Mouse (Mus musculus) central nervous system, embryonic 18 days (tissue): ENCODE measurements around the gene Focad. TPM values are rescaled to one million over a fixed set of nuclear protein-coding genes. Genes with fewer than 3 reads are reported as not detected.

Experiments used
- polyA plus RNA-seq: library from polyadenylated mRNA; depleted of rRNA; stranded (reverse); fragments of >200 nt; gene quantifications from 2 replicates; pipeline ENCODE4 v1.2.3, GENCODE M21; 2012; rRNA removed

Focad gene
- polyA plus RNA-seq, result 29.4 and 32.4 TPM in 2 replicates

DNA sequence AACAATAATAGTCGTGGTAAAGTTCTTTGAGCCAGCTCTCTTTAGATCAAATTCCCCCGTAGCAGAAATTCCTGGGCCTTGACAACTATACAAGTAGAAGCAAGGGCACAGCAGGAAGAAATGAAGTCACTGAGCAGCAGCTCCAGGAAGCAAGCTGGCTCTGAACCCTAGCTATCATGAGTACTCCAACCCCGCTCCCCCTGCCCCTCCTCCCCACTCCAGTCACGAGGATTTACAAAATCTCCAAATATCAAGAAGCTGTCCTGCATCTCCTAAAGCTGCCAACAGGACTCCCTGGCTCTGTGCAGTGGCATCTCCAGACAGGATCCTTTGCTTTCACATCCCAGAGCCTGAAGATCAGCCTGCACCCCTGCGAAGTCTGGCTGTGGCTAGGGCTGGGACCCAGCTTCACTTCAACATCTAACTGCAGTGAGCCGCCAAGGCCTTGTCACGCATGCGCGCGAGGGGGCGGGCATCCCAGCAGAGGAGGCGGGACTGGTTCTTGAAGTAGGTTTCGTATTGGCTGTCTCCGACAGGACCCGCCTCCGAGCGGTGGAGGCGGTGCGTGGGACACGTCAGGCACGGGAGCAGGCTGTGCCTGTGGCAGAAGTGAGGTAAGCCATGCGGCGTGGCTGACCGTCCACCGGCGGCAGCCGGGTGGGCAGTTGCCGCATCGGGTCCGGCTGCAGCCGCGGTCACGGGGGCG is at the start of gene Focad:
Focad (plus strand) TSS at position 568 of the 706 bp plus-strand sequence.

DNA sequence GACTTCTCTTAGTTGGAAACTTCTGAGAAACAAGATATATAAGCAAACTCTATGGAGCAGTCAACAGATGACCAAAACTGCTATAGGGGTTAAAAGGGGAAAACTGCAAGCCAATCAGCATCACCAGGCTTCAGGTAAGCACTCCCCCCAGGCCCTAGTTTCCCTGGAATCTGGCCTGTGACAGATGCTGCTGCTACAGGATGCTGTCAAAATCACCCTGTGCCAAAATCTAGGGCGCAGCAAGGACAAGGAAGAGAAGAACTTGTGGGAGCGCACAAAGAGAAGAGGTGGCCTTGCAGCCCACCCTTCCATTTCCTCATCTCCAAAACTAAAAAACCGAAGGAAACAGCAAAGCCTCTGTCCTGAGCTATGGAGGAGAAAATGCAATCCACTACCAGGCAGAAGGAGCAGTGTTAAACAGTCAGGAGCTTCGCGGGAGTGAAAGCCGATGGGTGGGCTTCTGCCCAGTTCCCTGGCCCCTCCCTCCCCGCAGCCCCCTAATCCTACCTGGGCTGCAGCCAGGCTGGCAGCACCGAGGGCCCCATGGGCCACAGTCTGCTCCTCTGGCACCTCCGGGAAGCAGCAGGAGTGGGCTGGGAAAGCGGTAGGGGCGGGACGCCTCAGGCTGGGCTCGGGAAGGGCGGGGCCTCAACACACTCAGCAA is 344.0 kb downstream of the Focad start, which contains the start of gene Hacd4:
Hacd4 (minus strand) TSS at position 603 of the 664 bp plus-strand sequence.

Other genes starting within 250 kb of the Focad start
- gene Mllt3, start 61.3 kb upstream of the Focad start, polyA plus RNA-seq, result 50.8 and 51.2 TPM in 2 replicates